Mouse (Mus musculus): Measurements from ENCODE around the gene Htra3. TPM values are rescaled to one million over a fixed set of nuclear protein-coding genes. Genes with fewer than 3 reads are reported as not detected.

Gene Htra3
- polyA plus RNA-seq, 1 experiment from 2014 or later, result 7.8 TPM

DNA sequence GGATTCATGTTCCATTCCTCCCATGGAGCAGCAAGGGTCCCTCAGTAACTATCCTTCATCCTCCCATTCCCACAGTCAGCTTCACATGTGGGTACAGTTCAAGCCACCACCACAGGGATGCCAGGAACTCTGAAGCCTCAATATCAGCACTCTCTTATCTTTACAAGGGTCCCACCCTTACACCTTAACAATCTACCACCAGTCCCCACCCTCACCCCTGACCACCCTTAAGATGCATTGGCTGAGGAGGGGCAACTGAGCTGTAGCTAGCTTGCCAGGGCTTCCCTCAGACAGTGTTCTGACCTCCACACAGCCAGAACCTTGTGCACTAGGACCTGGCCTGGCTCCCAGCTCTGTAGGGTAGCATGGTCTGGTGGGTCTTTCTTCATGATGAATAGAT, 39.8 kb upstream of the Htra3 start:
- DNase-seq (ENCODE audit: low spot score), result no peak
- Histone ChIP-seq H3K9ac (ENCODE audit: low read length) (no peak overlapping the region), H3K27ac (ENCODE audit: low read depth, low read length) (no peak overlapping the region), H3K36me3 (ENCODE audit: control insufficient read depth, insufficient read depth, low read length) (no peaks in the 10 kb centered on the region), H3K4me3 (ENCODE audit: low read depth, low read length) (no peak overlapping the region), H3K27me3 (replicated peaks; ENCODE audit: control insufficient read depth, insufficient read depth, low read length) (no peaks in the 10 kb centered on the region), H3K4me2 (ENCODE audit: low read length) (no peak overlapping the region), H3K4me1 (ENCODE audit: control insufficient read depth, insufficient read depth, low read length) (no peaks in the 10 kb centered on the region), H3K9me3 (replicated peaks; ENCODE audit: control insufficient read depth, low read length) (no peaks in the 10 kb centered on the region)
- no peak for ATAC-seq

DNA sequence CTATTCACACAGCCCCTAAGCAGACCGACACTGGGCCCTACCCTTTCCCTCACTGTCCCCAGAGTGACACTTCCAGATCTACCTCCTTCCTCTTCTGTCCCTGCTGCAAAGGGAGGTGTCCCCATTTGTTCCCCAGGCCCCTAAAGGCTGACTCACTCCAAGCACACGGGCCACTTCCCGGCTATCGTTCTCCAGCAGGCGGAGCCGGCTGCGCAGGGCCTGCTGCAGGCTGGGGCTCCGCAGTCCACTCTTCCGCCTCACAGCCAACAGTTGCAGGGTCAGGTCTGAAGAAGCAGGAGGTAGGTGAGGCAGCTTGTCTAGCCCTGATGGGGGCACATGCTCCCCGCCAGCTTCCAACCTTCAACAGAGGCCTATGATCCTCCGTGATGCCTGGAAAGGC, 39.2 kb upstream of the Htra3 start:
- Histone ChIP-seq H3K27ac (ENCODE audit: low read depth, low read length) (no peak overlapping the region), H3K27me3 (replicated peaks; ENCODE audit: control insufficient read depth, insufficient read depth, low read length) (no peaks in the 10 kb centered on the region), H3K4me2 (ENCODE audit: low read length) (no peak overlapping the region), H3K4me1 (ENCODE audit: control insufficient read depth, insufficient read depth, low read length) (no peaks in the 10 kb centered on the region), H3K36me3 (ENCODE audit: control insufficient read depth, insufficient read depth, low read length) (no peaks in the 10 kb centered on the region), H3K9ac (ENCODE audit: low read length) (no peak overlapping the region), H3K4me3 (ENCODE audit: low read depth, low read length) (no peak overlapping the region), H3K9me3 (replicated peaks; ENCODE audit: control insufficient read depth, low read length) (no peaks in the 10 kb centered on the region)
- ATAC-seq (no peak), DNase-seq (ENCODE audit: low spot score) (no peak)
- WGBS, result 84% methylated on average over 11 of the region's 11 CpGs

DNA sequence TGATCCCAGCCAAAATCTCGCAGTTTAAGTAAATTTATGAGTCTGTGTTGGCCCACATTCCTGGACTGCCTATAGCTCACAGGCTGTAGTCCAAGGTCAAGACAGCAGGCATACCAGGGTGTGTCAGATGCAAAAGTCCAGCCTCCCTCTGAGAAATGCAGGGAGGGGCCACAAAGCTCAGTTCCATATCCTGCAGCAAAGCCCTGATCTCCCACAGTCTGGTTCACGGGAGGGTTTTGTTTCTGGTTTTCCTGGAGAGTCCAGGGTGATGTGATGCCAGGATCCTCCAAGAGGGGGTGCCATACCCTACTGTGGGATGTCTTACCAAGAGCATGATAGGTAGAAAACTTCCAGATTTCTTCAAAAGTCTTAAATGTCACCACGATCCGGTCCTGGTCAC, 38.4 kb upstream of the Htra3 start:
- ATAC-seq, result no peak
- no peaks in the 10 kb centered on the region for H3K36me3 ChIP-seq (ENCODE audit: control insufficient read depth, insufficient read depth, low read length)
- DNase-seq (ENCODE audit: low spot score), result no peak
- H3K4me1 ChIP-seq (ENCODE audit: control insufficient read depth, insufficient read depth, low read length), result no peaks in the 10 kb centered on the region
- H3K27me3 ChIP-seq (replicated peaks; ENCODE audit: control insufficient read depth, insufficient read depth, low read length), result no peaks in the 10 kb centered on the region
- H3K9me3 ChIP-seq (replicated peaks; ENCODE audit: control insufficient read depth, low read length), result no peaks in the 10 kb centered on the region
- H3K9ac ChIP-seq (ENCODE audit: low read length), result no peak overlapping the region
- 60% methylated on average over 4 of the region's 4 CpGs for WGBS
- H3K4me2 ChIP-seq (ENCODE audit: low read length), result no peak overlapping the region
- H3K27ac ChIP-seq (ENCODE audit: low read depth, low read length), result no peak overlapping the region
- H3K4me3 ChIP-seq (ENCODE audit: low read depth, low read length), result no peak overlapping the region

DNA sequence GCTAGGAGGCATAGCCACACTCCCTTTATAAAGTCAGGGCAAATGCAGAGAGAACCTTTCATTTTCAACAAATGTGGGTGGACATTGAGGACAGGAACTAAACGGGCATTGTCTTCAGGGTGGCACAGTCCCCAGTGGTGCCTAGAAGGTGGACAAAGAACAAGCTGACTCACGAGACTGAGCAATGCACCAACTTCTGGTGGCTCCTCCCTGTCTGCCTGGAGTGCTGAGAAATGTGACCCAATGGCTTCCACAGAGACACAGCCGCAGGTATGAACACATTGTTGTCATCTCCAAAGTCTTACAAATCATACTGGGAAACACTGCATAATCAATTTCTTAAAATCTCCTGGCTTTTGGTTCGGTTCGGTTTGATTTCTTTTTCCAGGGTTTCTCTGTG, 37.9 kb upstream of the Htra3 start:
- no peaks in the 10 kb centered on the region for H3K9me3 ChIP-seq (replicated peaks; ENCODE audit: control insufficient read depth, low read length)
- H3K4me1 ChIP-seq (ENCODE audit: control insufficient read depth, insufficient read depth, low read length), result no peaks in the 10 kb centered on the region
- 76% methylated on average over 5 of the region's 5 CpGs for WGBS
- no peak overlapping the region for H3K4me2 ChIP-seq (ENCODE audit: low read length)
- H3K36me3 ChIP-seq (ENCODE audit: control insufficient read depth, insufficient read depth, low read length), result no peaks in the 10 kb centered on the region
- H3K27ac ChIP-seq (ENCODE audit: low read depth, low read length), result no peak overlapping the region
- no peaks in the 10 kb centered on the region for H3K27me3 ChIP-seq (replicated peaks; ENCODE audit: control insufficient read depth, insufficient read depth, low read length)
- DNase-seq (ENCODE audit: low spot score) (no peak), ATAC-seq (no peak)
- no peak overlapping the region for H3K9ac ChIP-seq (ENCODE audit: low read length)
- no peak overlapping the region for H3K4me3 ChIP-seq (ENCODE audit: low read depth, low read length)

DNA sequence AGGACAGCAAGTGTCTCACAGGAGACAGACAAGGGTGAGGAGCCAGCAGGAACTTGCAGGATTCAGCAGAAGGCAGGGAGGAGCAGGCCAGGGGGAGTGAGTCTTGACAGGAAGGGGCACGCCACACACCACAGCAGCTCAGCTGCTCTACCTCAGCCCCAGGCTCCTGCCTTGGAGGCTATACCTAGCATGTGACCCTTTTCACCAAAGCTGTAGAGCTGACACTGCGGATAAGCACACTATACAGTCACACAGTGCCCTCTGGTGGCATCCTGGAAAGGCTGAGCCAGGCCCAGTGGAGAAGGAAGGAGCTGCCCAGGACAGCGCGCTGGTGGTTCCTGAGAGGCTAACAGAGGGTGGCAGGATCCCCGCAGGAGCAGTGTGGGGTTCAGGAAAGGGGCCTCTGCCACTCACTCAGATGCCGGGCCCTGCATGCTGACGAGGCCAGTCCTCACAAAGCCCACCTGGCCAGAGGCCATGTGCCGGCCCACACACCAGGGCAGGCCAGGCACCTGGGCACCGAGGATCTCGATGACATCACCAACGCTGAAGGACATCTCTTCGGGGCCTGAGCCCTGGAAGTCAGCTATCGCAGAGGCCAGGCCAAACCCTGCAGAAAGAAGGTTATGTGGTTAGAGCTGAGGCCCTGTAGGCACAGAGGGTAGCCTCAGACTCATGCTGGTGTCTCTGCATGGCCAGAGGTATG, 34.2 kb upstream of the Htra3 start:
- H3K4me1 ChIP-seq (ENCODE audit: control insufficient read depth, insufficient read depth, low read length), result no peaks in the 10 kb centered on the region
- no peak overlapping the region for H3K9ac ChIP-seq (ENCODE audit: low read length)
- peak; percentile 90 for DNase-seq (ENCODE audit: low spot score)
- 57% methylated on average over 13 of the region's 13 CpGs for WGBS
- no peaks in the 10 kb centered on the region for H3K9me3 ChIP-seq (replicated peaks; ENCODE audit: control insufficient read depth, low read length)
- no peaks in the 10 kb centered on the region for H3K27me3 ChIP-seq (replicated peaks; ENCODE audit: control insufficient read depth, insufficient read depth, low read length)
- ATAC-seq, result peak; percentile 91
- H3K36me3 ChIP-seq (ENCODE audit: control insufficient read depth, insufficient read depth, low read length), result no peaks in the 10 kb centered on the region
- no peak overlapping the region for H3K27ac ChIP-seq (ENCODE audit: low read depth, low read length)
- H3K4me3 ChIP-seq (ENCODE audit: low read depth, low read length), result no peak overlapping the region
- H3K4me2 ChIP-seq (ENCODE audit: low read length), result no peak overlapping the region

- no peak overlapping the region for H3K9ac ChIP-seq (ENCODE audit: low read length)
- no peaks in the 10 kb centered on the region for H3K36me3 ChIP-seq (ENCODE audit: control insufficient read depth, insufficient read depth, low read length)
- no peak overlapping the region for H3K27ac ChIP-seq (ENCODE audit: low read depth, low read length)
- H3K9me3 ChIP-seq (replicated peaks; ENCODE audit: control insufficient read depth, low read length), result no peaks in the 10 kb centered on the region
- ATAC-seq (no peak), DNase-seq (ENCODE audit: low spot score) (no peak)
- no peak overlapping the region for H3K4me2 ChIP-seq (ENCODE audit: low read length)
- H3K4me1 ChIP-seq (ENCODE audit: control insufficient read depth, insufficient read depth, low read length), result no peaks in the 10 kb centered on the region
- WGBS, result 68% methylated on average over 5 of the region's 5 CpGs
- H3K27me3 ChIP-seq (replicated peaks; ENCODE audit: control insufficient read depth, insufficient read depth, low read length), result no peaks in the 10 kb centered on the region
- no peak overlapping the region for H3K4me3 ChIP-seq (ENCODE audit: low read depth, low read length)
These were observed 32.9 kb upstream of the Htra3 start for GRCm38 (mm10) chr5:35712517-35712916.

DNA sequence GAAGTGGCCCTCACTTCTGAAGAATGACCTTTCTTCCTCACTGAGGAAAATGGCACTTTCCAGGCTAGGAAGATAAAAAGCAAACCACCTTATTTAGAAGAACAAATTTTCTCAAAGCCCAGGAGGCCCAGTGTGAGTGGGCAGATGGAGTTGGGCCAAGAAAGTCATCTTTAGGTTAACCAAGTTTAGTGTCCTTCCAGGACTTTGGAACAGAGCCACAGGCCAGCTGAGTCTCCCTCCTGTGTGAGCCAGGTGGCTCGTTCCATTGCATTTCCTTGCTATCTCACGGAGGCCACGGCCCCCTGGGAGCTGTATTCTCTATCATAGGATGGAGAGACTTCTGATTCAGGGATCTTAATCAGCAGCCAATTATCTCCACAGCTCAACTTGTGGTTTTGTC, 31.3 kb upstream of the Htra3 start:
- H3K4me3 ChIP-seq (ENCODE audit: low read depth, low read length), result no peak overlapping the region
- ATAC-seq (no peak), DNase-seq (ENCODE audit: low spot score) (no peak)
- no peaks in the 10 kb centered on the region for H3K36me3 ChIP-seq (ENCODE audit: control insufficient read depth, insufficient read depth, low read length)
- no peaks in the 10 kb centered on the region for H3K4me1 ChIP-seq (ENCODE audit: control insufficient read depth, insufficient read depth, low read length)
- no peak overlapping the region for H3K4me2 ChIP-seq (ENCODE audit: low read length)
- 51% methylated on average over 3 of the region's 3 CpGs for WGBS
- no peak overlapping the region for H3K27ac ChIP-seq (ENCODE audit: low read depth, low read length)
- no peaks in the 10 kb centered on the region for H3K9me3 ChIP-seq (replicated peaks; ENCODE audit: control insufficient read depth, low read length)
- H3K9ac ChIP-seq (ENCODE audit: low read length), result no peak overlapping the region
- H3K27me3 ChIP-seq (replicated peaks; ENCODE audit: control insufficient read depth, insufficient read depth, low read length), result no peaks in the 10 kb centered on the region

DNA sequence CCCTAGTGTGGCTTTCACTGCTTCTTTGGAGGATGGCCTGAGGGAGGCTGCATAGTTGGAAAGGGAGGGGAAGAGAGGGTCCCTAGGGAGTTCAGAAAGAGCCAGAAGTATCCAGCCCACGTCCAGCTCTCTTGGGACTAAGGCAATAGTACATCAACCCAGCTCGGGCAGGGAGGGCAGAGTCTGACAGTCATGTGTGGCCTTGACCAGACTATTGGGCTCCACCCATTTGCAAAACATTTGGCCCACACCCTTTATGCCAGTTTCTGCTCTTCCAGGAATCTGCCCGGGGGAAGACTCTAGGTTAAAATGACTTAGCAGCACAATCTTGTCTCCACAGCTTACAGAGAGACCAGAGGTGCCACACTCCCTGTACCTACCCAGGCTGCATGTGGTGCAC, 30.9 kb upstream of the Htra3 start:
- H3K9me3 ChIP-seq (replicated peaks; ENCODE audit: control insufficient read depth, low read length), result no peaks in the 10 kb centered on the region
- H3K36me3 ChIP-seq (ENCODE audit: control insufficient read depth, insufficient read depth, low read length), result no peaks in the 10 kb centered on the region
- no peak overlapping the region for H3K4me3 ChIP-seq (ENCODE audit: low read depth, low read length)
- no peak for DNase-seq (ENCODE audit: low spot score)
- H3K9ac ChIP-seq (ENCODE audit: low read length), result no peak overlapping the region
- no peak overlapping the region for H3K27ac ChIP-seq (ENCODE audit: low read depth, low read length)
- H3K4me1 ChIP-seq (ENCODE audit: control insufficient read depth, insufficient read depth, low read length), result no peaks in the 10 kb centered on the region
- no peak for ATAC-seq
- no peaks in the 10 kb centered on the region for H3K27me3 ChIP-seq (replicated peaks; ENCODE audit: control insufficient read depth, insufficient read depth, low read length)
- H3K4me2 ChIP-seq (ENCODE audit: low read length), result no peak overlapping the region
- WGBS, result 68% methylated on average over 3 of the region's 3 CpGs

GRCm38 (mm10) chr5:35705411-35705810, 25.8 kb upstream of the Htra3 start:
- ATAC-seq, result no peak
- H3K9me3 ChIP-seq (replicated peaks; ENCODE audit: control insufficient read depth, low read length), result no peaks in the 10 kb centered on the region
- H3K4me2 ChIP-seq (ENCODE audit: low read length), result no peak overlapping the region
- 91% methylated on average over 3 of the region's 3 CpGs for WGBS
- H3K36me3 ChIP-seq (ENCODE audit: control insufficient read depth, insufficient read depth, low read length), result no peaks in the 10 kb centered on the region
- no peak for DNase-seq (ENCODE audit: low spot score)
- no peak overlapping the region for H3K27ac ChIP-seq (ENCODE audit: low read depth, low read length)
- H3K27me3 ChIP-seq (replicated peaks; ENCODE audit: control insufficient read depth, insufficient read depth, low read length), result no peaks in the 10 kb centered on the region
- no peak overlapping the region for H3K9ac ChIP-seq (ENCODE audit: low read length)
- no peaks in the 10 kb centered on the region for H3K4me1 ChIP-seq (ENCODE audit: control insufficient read depth, insufficient read depth, low read length)
- no peak overlapping the region for H3K4me3 ChIP-seq (ENCODE audit: low read depth, low read length)
